Mouse (Mus musculus) right cerebral cortex, adult 2 months (tissue): ENCODE measurements around the gene Ctsa.
"Not testable (repeated sequence)": the region's sequence is repeated elsewhere in the genome, so short reads cannot be mapped to it uniquely, and the experiment has no call there.

ENCODE experiments used
- DNase-seq, 2 experiments: peaks; one replicate each; pipeline ENCODE4 v3.0.0; 2021 to 2022; ENCODE audit warnings: low spot score in 2 of 2

The Ctsa gene

GRCm38 (mm10) chr2:164832748-164833301, at the start of gene Ctsa:
Gene Ctsa (plus strand): TSS chr2:164832873.
- DNase-seq: peak; percentile 78 to 83

- no peak for DNase-seq
Observed at GRCm38 (mm10) chr2:164783926-164784581, 48.6 kb upstream of the Ctsa start.

DNA sequence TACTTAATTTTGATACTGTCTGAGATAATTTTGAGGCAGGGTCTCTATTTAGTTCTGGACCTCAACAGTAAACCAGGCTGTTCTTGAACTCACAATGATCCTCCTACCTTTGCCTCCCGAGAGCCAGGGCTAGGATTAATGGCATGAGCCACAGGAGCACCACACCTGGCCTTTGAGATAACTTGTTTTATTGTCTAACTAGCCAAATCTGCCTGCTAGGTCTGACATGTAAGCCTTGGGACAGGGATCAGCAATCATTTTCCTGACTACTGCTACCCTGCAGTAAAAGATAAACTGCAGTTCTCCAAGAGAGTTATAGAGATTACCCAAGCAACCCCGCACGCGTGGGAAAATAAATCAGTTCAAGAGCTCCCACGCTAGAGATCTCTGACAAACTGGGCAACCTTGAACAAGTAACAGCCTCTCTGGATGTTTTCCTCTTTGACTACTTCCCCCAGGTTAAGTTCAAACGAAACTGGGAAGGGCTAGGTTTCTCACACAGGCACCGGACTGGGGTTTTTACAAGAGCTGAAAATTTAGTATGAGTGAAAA, 47.7 kb upstream of the Ctsa start:
- no peak for DNase-seq

- peak; percentile 85 to 86 for DNase-seq
Observed at GRCm38 (mm10) chr2:164785481-164786387, 46.9 kb upstream of the Ctsa start, which contains the start of gene Snx21. Gene Snx21 (plus strand): TSS chr2:164785823.

GRCm38 (mm10) chr2:164786388-164786885, 46.2 kb upstream of the Ctsa start:
- no peak for DNase-seq

DNA sequence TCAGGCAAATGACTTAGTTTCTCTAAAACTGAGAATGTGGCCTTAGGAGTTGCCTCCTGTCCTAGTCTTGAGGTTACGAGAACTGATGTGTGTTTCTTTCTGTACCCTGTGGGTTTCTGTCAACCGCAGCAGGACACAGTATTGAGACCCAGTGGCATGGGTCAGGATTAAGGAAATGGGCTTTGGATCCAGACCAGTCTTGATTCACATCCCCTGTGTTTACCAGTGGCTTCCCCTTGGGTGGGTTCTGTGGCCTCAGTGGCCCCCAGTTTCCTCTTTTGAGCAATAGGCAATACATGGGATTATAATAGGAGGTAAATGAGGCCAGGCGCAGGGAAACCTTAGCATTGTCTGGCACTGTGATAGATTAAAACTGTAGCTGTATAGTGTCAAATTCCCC, 45.6 kb upstream of the Ctsa start:
- no peak for DNase-seq

DNA sequence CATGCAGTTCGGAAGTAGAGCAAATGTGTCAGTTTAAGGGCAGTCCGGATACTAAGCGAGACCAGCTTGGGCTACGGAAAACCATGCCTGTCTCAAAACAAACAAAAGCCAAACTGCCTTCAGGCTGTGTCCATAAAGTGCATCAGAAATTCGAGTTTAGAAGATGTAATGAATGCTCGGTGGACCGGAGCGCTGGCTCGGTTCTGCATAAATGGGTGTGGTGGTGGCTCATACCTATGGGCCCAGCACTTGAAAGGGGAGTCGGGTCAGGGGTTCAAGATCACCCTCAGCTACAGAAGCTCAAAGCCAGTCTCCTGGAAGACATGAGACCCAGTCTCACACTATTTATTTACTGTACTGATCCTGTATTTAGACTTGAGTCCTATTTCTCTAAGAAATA, 44.9 kb upstream of the Ctsa start:
- no peak for DNase-seq

DNA sequence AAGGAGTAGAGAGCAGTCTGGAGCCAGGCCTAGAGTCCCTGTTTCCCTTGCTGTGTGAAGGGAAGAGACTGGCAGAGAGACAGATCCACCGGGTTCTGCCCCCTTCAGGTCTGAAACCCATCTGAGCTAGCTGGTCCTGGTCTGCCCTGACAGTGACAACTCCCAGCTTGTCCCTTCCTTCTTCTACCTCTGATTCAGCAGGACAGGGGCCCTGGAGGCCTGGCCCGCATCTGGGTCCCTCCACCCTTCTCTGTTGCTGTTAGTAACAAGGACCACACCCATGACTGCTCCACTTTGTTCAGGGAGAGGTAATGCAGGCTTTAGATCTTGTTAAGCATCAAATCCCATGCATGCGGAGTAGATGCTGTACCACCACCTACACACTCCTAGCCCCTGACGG, 44.3 kb upstream of the Ctsa start:
- DNase-seq: no peak

- no peak for DNase-seq
Observed at GRCm38 (mm10) chr2:164790451-164790850, 42.2 kb upstream of the Ctsa start.

- no peak for DNase-seq
Observed at GRCm38 (mm10) chr2:164791841-164792261, 40.8 kb upstream of the Ctsa start.

GRCm38 (mm10) chr2:164792400-164793190, 40.1 kb upstream of the Ctsa start:
- DNase-seq: no peak

DNA sequence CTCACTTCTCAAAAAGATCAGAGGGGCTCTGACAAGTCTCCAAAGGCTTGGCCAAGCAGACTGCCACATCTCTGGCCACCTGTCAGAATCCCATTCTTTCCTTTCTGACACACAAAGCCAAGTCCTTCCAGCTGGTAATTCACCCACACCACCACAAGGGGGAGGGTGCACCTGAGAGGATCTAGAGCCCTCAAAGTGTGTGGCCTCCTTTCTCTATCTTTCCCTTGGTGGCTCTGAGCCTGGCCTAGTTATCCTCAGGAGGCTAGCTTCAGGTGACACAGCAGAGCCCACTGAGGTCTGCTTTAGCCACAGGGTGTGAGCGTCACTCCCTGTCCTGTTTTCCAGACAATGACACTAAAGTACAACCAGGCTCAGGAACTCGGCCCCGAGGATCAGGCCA, 39.4 kb upstream of the Ctsa start:
- DNase-seq: peak; percentile 66 to 73

GRCm38 (mm10) chr2:164793772-164794171, 38.9 kb upstream of the Ctsa start:
- no peak for DNase-seq

GRCm38 (mm10) chr2:164794293-164794692, 38.4 kb upstream of the Ctsa start:
- DNase-seq: peak; percentile 87 to 89

DNA sequence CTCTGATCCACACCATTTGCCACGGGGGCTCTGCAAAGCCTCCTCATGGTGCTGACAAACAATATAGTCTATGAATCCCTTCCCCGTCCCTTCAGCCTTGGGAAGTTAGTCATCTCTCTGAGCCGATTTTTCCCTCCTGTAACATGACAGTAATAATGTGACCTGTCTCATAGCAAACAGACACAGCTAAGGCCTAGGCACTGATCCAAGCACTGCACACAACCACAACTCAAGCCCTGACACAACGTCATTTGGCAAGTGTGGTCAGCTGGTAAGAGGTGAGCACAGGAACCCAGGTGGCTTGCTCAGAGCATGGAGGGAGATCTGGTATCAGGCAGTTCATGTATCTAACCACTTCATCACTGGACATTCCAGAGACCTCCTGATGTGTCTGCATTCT, 36.8 kb upstream of the Ctsa start:
- no peak for DNase-seq

DNA sequence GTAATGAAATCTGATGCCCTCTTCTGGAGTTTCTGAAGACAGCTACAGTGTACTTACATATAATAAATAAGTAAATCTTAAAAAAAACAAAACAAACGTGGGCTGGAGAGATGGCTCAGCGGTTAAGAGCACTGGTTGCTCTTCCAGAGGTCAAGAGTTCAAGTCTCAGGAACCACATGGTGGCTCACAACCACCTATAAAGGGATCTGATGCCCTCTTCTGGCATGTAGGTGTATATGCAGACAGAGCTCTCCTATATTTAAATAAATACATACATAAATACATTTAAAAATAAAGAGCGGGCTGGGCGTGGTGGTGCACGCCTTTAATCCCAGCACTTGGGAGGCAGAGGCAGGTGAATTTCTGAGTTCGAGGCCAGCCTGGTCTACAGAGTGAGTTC, 34.1 kb upstream of the Ctsa start:
- DNase-seq: not testable (repeated sequence)

DNA sequence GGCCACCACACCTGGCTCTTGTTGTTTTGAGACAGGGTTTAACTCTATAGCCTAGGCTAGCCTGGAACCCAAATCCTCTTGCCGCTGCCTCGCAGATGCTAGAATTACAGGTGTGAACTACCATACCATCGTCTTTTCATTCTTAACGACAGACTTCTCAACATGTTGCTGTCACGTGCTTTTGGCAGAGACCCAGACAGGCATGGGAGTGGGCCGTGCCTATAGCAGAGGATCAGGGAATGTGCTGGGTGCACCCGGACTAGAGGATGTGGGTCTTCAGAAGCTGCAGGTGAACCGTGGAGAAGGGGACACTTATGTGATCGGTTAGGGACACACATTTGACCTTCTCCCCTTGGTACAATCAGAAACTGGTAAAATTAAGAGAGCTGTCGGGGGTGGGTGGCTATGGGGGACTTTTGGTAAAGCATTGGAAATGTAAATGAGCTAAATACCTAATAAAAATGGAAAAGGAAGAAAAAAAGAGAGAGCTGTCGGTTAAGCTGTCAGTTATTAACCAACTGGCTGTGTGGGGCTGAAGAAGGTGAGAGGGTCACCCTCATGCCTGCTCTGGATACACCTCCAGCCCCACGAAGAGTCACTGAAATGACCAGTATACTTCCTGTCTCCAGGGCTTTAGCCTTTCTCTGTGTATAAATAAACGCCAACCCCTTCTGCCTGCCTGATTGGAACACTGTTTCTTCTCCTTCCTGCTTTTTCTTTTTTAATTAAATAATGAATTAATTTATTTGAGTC, 32.2 kb upstream of the Ctsa start:
- no peak for DNase-seq

- DNase-seq: no peak
Observed at GRCm38 (mm10) chr2:164803201-164803920, 29.3 kb upstream of the Ctsa start.

GRCm38 (mm10) chr2:164803921-164804313, 28.8 kb upstream of the Ctsa start:
- DNase-seq: no peak
